Mouse (Mus musculus) layer of hippocampus, postnatal 10 days (tissue): Measurements from ENCODE around the gene Me3. TPM values are rescaled to one million over a fixed set of nuclear protein-coding genes. Genes with fewer than 3 reads are reported as not detected.

Experiments
- DNase-seq, 2 experiments: peaks; one replicate each; pipeline ENCODE4 v3.0.0; 2021; ENCODE audit warnings: low spot score in 2 of 2
- total RNA-seq, 2 experiments: library from RNA; stranded (reverse); gene quantifications; 2 replicates each; pipeline ENCODE4 v1.2.3; 2021

Gene Me3
- total RNA-seq, 2 experiments from 2014 or later = 66.2 to 66.8 TPM

- DNase-seq = no peak
Observed at GRCm38 (mm10) chr7:89664197-89664596, 32.0 kb downstream of the Me3 start.

DNA sequence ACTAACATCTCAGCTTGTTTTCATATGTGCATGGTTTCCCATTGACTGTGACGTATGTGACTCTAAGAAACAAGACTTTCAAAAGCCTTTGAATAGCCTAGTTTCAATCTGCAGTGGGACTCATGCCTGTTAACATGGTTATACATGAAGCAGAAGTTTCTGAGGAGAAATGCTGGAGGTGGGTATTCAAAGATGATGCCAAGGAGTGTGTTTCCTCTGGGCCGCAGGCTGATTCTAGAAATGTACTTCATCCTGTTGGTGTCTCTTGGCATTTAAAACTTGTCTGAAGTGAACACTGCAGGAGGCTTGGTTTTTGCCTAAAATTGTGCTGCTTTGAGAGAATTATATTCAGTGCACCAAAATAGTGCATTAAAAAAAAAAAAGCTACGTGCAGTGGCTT, 34.2 kb downstream of the Me3 start:
- no peak for DNase-seq

DNA sequence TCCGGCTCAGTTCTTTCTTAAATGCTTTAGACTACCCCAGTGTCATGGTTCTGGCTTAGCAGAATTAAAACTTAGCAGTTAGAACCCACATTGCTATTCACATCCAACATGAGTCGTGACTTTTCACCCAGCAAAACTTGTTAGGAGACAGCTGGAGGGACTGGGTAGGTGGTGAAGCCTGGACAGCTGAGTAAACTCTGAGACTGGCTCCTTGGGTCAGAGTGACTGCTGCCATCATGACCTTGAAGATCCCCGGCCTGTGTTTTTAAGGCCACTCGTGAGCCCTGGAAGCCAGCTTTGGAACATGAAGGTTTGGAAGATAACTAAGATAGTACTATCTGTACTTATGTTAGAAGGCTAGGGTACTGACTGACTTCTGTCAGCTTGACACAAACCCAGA, 35.4 kb downstream of the Me3 start:
- DNase-seq = no peak

DNA sequence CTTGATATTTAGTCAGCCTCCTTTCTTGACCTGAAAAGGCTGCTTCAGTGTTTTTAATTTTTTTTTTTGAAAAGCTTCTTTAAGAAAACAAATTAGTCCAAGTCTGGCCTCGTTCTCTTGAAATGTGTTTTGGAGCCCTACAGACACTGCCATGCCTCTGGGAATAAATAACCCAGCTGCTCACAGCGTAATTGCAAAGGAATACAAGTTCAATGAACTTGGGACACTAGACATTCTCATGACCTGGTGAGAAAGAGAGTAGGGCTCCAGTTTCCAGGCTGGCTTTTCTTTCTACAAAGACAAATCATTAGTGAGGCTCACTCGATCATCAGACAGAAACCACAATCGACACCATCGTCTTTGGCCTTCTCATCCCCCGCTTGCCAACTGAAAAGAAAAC, 37.3 kb downstream of the Me3 start:
- no peak for DNase-seq

GRCm38 (mm10) chr7:89671104-89671831, 39.1 kb downstream of the Me3 start:
- DNase-seq = no peak

DNA sequence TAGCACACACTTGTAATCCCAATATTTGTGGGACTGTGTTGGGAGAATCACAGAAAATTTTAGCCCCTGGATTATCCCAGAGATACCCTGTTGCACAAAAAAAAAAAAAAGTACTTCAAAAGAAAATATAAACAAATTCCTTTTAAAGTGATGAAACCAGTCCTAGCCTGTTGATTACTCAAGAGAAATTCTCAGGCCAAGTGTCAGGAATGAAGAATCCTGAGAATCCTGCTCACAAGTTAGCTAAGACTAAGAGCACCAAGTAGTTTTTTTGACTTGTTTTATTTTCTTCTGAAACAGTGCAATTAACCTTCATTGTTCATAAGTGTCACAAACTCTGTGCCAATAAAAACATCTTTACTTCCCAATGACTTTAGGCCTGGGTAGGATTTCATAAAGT, 44.0 kb downstream of the Me3 start:
- peak in 1 of 2 experiments; percentile 1 for DNase-seq

- DNase-seq = peak in 1 of 2 experiments; percentile 18
Observed at GRCm38 (mm10) chr7:89677850-89678249, 45.7 kb downstream of the Me3 start.

- DNase-seq = peak in 1 of 2 experiments; percentile 12
Observed at GRCm38 (mm10) chr7:89678719-89679118, 46.5 kb downstream of the Me3 start.

GRCm38 (mm10) chr7:89679139-89679538, 46.9 kb downstream of the Me3 start:
- peak in 1 of 2 experiments; percentile 4 for DNase-seq

- peak in 1 of 2 experiments; percentile 7 for DNase-seq
Observed at GRCm38 (mm10) chr7:89679621-89680140, 47.5 kb downstream of the Me3 start.

- peak in 1 of 2 experiments; percentile 3 for DNase-seq
Observed at GRCm38 (mm10) chr7:89680891-89681290, 48.7 kb downstream of the Me3 start.

- DNase-seq = peak in 1 of 2 experiments; percentile 40
Observed at GRCm38 (mm10) chr7:89681666-89682470, 49.7 kb downstream of the Me3 start.

GRCm38 (mm10) chr7:89698186-89698585, 66.0 kb downstream of the Me3 start:
- DNase-seq = no peak

DNA sequence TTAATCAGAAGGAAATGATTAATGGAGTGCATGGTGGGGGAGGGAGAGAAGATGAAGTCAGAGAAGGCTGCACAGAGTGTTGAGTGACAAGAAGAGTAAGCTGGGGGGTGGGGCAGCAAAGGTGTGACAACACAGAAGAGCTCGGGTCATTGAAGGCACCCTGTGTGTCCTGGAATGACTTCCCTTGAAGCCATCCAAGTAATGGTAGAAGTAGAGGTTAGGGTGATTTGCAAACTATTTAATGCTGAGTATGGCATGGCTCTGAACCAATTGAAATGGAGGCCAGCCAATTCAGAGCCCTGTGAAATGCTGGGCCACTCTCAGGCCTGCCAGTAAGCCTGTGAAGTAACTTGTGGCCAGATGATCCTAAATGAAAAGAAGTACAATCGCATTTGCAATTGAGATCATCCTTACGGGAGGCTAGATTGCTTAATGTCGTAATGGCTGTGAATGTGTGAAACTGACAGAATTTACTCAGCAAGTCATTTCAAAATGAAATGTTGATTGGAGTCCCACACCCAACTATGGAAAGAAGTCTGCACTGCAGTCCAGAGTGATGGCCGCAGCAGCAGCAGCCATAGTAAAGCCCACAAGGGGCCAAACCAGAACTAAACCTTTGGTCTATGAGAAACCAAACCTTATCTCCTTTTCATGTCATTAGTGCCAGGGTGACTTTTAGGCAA, 67.6 kb downstream of the Me3 start:
- no peak for DNase-seq

DNA sequence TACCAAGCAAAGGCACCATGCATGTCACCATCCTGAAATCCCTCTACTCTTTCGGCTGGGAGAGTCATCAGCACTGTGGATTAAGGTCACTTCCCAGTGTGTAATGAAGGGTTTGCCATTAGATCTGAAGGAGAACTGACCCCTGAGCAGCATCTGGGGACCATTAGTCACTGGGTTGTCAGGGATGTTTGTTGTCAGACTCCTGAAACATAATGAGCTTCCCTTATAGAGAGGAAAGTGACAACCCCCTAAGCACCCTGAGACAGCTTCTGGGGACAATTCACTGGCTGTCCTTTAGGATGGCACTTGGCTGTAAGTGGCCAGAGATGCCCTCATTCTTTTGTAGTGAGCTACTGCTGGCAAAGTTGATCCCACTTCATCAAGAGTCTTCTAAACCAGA, 68.3 kb downstream of the Me3 start:
- DNase-seq = no peak

GRCm38 (mm10) chr7:89710776-89711175, 78.6 kb downstream of the Me3 start:
- no peak for DNase-seq

- DNase-seq = no peak
Observed at GRCm38 (mm10) chr7:89713059-89713458, 80.9 kb downstream of the Me3 start.

DNA sequence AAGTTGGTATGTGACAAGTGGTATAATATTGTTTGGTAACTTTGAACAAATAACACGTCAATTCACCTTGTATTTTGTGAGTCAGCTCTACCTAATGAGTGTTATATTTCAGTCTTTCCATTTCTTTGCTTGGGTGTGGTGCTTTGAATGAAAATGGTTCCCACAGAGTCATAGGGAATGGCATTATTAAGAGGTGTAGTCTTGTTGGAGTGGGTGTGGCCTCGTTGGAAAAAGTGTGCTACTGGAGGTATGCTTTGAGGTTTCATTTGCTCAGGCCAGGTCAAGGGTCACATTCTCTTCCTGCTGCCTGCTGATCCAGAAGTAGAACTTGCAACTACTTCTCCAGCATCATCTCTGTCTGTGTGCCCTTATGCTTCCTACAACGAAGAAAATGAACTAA, 84.0 kb downstream of the Me3 start:
- DNase-seq = no peak

DNA sequence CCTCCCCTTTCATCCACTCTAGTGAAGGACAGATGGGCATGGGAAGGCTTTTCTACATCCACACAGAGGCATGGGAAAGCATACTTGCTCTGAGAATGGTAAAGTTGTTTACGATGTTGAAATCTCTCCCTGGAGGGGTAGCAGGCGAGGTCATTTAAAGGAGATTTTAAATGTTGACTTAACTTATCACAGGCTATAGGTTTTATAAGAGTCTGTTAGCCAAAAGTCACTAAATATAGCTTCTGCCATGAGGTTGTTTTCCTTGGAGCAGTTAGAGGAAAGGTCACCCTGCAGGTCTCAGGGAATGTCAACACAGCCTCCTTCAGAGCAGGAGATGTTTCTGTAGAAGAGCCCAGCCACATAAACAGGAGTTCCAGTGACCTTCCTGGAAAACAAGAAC, 85.3 kb downstream of the Me3 start:
- DNase-seq = no peak

GRCm38 (mm10) chr7:89718264-89718663, 86.1 kb downstream of the Me3 start:
- DNase-seq = no peak

DNA sequence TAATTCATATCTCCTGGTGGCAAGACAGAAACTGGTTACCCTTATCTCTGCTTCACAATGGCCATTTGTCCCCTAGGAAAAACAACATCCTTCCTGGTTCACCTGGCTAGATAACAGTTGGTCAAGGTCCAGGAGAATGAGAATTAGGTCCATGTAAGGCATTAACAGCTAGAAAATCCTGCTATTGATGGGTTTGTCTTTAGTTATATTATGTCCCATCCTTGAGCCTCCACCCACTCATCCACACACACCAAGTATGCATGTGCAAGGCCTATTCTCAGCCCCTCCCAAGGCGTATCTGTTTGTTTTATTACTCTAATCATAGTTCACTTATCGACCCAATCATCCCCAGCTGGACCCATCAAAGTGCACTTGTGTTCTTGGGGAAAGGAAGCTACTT, 88.1 kb downstream of the Me3 start:
- no peak for DNase-seq

GRCm38 (mm10) chr7:89726712-89727111, 94.5 kb downstream of the Me3 start:
- no peak for DNase-seq
